Mouse (Mus musculus) megakaryocyte, embryonic 14.5 days (primary cell): ENCODE data around the gene Ccr6. TPM values are rescaled to one million over a fixed set of nuclear protein-coding genes. Genes with fewer than 3 reads are reported as not detected.

Source experiments
- H3K27me3 ChIP-seq: replicated peaks from 2 replicates; pipeline ENCODE3; 2012; ENCODE audit warnings: inconsistent platforms
- H3K36me3 ChIP-seq: replicated peaks from 2 replicates; pipeline ENCODE3; 2012; ENCODE audit warnings: low read length, inconsistent platforms, mixed read lengths
- H3K4me1 ChIP-seq: 2 replicates; pipeline ENCODE4 v1.6.1; 2012; ENCODE audit warnings: inconsistent platforms
- H3K4me3 ChIP-seq: replicated peaks from 2 replicates; pipeline ENCODE3; 2012; ENCODE audit warnings: moderate library complexity, mild to moderate bottlenecking, inconsistent platforms
- H3K9me3 ChIP-seq: 2 replicates; pipeline ENCODE4 v1.6.1; 2012; ENCODE audit warnings: inconsistent platforms
- FLI1 ChIP-seq: IDR thresholded peaks from 2 replicates; pipeline ENCODE4 v1.6.1; 2012; ENCODE audit warnings: low read length, inconsistent platforms, mixed read lengths
- GATA1 ChIP-seq: IDR thresholded peaks from 3 replicates; pipeline ENCODE4 v1.6.1; 2012; ENCODE audit warnings: mixed read lengths, low read length, inconsistent platforms, borderline replicate concordance
- polyA plus RNA-seq: library from polyadenylated mRNA; stranded (reverse); fragments of >175 nt; gene quantifications from 2 replicates; pipeline ENCODE4 v1.2.3, GENCODE M21; 2012; ENCODE audit warnings: low replicate concordance; ENCODE audit not compliant: insufficient read depth

Gene Ccr6
- polyA plus RNA-seq, 1 experiment: not detected

DNA sequence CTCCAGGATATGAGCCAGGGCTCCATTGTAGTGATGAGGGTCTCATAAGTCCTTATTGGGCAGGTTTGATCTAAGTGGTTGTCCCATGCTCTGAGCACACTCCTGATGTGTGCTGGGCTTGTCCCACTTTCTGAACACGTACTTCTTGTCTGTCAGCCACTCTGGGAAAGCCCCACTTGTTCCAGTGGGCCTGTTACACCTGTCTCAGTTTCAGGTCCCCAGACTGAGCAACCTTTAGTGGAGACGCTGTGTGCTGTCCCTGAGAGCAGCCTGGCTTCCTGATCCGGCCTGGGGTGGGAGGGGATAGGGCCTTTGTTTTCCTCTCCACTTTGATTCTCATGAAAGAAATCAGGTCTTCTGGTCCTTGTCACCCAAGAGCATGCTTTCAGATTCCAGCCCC lies 25.7 kb upstream of the Ccr6 start:
- Histone ChIP-seq H3K9me3 (no peaks in the 10 kb centered on the region), H3K27me3 (peaks cover 27% of the 10 kb centered on the region), H3K4me1 (no peaks in the 10 kb centered on the region), H3K36me3 (no peaks in the 10 kb centered on the region), H3K4me3 (no peak overlapping the region)
- TF ChIP-seq GATA1: no peak
- no peak for TF ChIP-seq FLI1

GRCm38 (mm10) chr17:8210675-8211074 lies 25.2 kb upstream of the Ccr6 start:
- Histone ChIP-seq H3K36me3 (no peaks in the 10 kb centered on the region), H3K4me3 (no peak overlapping the region), H3K9me3 (no peaks in the 10 kb centered on the region), H3K27me3 (peaks cover 30% of the 10 kb centered on the region), H3K4me1 (no peaks in the 10 kb centered on the region)
- TF ChIP-seq FLI1 (no peak), GATA1 (no peak)

- Histone ChIP-seq H3K36me3 (no peaks in the 10 kb centered on the region), H3K9me3 (no peaks in the 10 kb centered on the region), H3K27me3 (peaks cover 30% of the 10 kb centered on the region), H3K4me1 (no peaks in the 10 kb centered on the region), H3K4me3 (no peak overlapping the region)
- TF ChIP-seq FLI1 (no peak), GATA1 (no peak)
Measured at GRCm38 (mm10) chr17:8211399-8211798, 24.4 kb upstream of the Ccr6 start.

- H3K4me3 ChIP-seq: no peak overlapping the region
- no peaks in the 10 kb centered on the region for H3K36me3 ChIP-seq
- H3K4me1 ChIP-seq: no peaks in the 10 kb centered on the region
- H3K27me3 ChIP-seq: peaks cover 27% of the 10 kb centered on the region
- no peak for TF ChIP-seq FLI1
- no peak for TF ChIP-seq GATA1
- no peaks in the 10 kb centered on the region for H3K9me3 ChIP-seq
Measured at GRCm38 (mm10) chr17:8214369-8214768, 21.5 kb upstream of the Ccr6 start.

GRCm38 (mm10) chr17:8215016-8215745 lies 20.7 kb upstream of the Ccr6 start:
- no peaks in the 10 kb centered on the region for H3K4me1 ChIP-seq
- H3K27me3 ChIP-seq: peaks cover 22% of the 10 kb centered on the region
- H3K4me3 ChIP-seq: no peak overlapping the region
- TF ChIP-seq GATA1 (no peak), FLI1 (no peak)
- no peaks in the 10 kb centered on the region for H3K9me3 ChIP-seq
- no peaks in the 10 kb centered on the region for H3K36me3 ChIP-seq

DNA sequence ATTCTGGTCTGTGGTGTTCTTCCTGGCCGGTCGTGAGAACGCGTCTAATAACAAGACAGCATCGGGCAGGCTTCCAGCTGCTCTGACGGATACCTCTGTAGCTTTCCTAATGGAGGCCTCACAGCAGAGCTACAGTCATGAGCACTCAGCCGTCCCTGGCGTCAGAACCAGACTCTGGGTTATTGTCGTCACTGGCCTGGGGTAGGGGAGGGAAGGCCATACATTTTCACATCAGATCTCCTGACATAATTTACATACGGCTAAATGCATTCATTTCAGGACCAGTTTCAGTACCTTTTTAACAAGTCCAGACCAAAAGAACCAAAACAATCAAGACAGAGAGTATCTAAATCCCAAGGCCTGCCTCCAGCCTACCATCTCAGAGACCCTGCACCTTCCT lies 12.6 kb upstream of the Ccr6 start:
- Histone ChIP-seq H3K4me1 (no peaks in the 10 kb centered on the region), H3K27me3 (peaks cover 19% of the 10 kb centered on the region), H3K9me3 (no peaks in the 10 kb centered on the region), H3K4me3 (no peak overlapping the region), H3K36me3 (no peaks in the 10 kb centered on the region)
- TF ChIP-seq GATA1 (no peak), FLI1 (no peak)

- H3K36me3 ChIP-seq: no peaks in the 10 kb centered on the region
- no peaks in the 10 kb centered on the region for H3K9me3 ChIP-seq
- TF ChIP-seq FLI1 (no peak), GATA1 (no peak)
- peaks cover 19% of the 10 kb centered on the region for H3K27me3 ChIP-seq
- no peak overlapping the region for H3K4me3 ChIP-seq
- H3K4me1 ChIP-seq: no peaks in the 10 kb centered on the region
Measured at GRCm38 (mm10) chr17:8224072-8224471, 11.8 kb upstream of the Ccr6 start.

GRCm38 (mm10) chr17:8225166-8225565 lies 10.7 kb upstream of the Ccr6 start:
- Histone ChIP-seq H3K36me3 (no peaks in the 10 kb centered on the region), H3K27me3 (peaks cover 20% of the 10 kb centered on the region), H3K4me1 (no peaks in the 10 kb centered on the region), H3K9me3 (no peaks in the 10 kb centered on the region), H3K4me3 (no peak overlapping the region)
- TF ChIP-seq FLI1: no peak
- TF ChIP-seq GATA1: no peak

DNA sequence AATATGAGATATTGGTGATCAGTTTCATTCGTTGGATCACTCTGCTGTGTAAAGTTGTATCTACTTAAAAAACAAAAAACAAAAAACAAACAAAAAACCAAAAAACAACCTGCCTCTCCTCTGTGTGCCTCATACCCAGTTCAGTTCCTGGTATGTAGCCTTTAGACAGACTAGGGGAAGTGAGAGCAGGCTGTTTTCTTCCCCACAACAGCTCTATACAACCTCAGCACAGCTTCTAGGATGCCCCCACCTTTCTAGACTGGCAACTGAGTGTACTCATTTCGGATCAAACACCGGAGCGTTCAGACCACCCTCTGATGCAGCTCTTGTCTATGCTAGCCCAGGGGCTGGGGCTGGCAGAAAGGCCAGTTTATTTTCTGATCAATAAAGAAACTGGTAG lies 10.1 kb upstream of the Ccr6 start:
- TF ChIP-seq FLI1 (no peak), GATA1 (no peak)
- Histone ChIP-seq H3K36me3 (no peaks in the 10 kb centered on the region), H3K9me3 (no peaks in the 10 kb centered on the region), H3K27me3 (peaks cover 24% of the 10 kb centered on the region), H3K4me3 (no peak overlapping the region), H3K4me1 (no peaks in the 10 kb centered on the region)

GRCm38 (mm10) chr17:8228622-8229021 lies 7.2 kb upstream of the Ccr6 start:
- no peaks in the 10 kb centered on the region for H3K36me3 ChIP-seq
- TF ChIP-seq GATA1 (no peak), FLI1 (no peak)
- 0 out of 2 replicates have a peak, but pooled peaks cover 3% of the 10 kb centered on the region for H3K9me3 ChIP-seq
- H3K27me3 ChIP-seq: peaks cover 32% of the 10 kb centered on the region
- H3K4me3 ChIP-seq: no peak overlapping the region
- no peaks in the 10 kb centered on the region for H3K4me1 ChIP-seq
